Mouse (Mus musculus): ENCODE results near the gene Bad. TPM values are rescaled to one million over a fixed set of nuclear protein-coding genes. Genes with fewer than 3 reads are reported as not detected.

The Bad gene
- 119 and 145 TPM in 2 replicates for polyA plus RNA-seq (2012; rRNA removed)

GRCm38 (mm10) chr19:6941372-6942248 lies at the start of gene Bad:
TSS of gene Bad (plus strand) at chr19:6941861.

DNA sequence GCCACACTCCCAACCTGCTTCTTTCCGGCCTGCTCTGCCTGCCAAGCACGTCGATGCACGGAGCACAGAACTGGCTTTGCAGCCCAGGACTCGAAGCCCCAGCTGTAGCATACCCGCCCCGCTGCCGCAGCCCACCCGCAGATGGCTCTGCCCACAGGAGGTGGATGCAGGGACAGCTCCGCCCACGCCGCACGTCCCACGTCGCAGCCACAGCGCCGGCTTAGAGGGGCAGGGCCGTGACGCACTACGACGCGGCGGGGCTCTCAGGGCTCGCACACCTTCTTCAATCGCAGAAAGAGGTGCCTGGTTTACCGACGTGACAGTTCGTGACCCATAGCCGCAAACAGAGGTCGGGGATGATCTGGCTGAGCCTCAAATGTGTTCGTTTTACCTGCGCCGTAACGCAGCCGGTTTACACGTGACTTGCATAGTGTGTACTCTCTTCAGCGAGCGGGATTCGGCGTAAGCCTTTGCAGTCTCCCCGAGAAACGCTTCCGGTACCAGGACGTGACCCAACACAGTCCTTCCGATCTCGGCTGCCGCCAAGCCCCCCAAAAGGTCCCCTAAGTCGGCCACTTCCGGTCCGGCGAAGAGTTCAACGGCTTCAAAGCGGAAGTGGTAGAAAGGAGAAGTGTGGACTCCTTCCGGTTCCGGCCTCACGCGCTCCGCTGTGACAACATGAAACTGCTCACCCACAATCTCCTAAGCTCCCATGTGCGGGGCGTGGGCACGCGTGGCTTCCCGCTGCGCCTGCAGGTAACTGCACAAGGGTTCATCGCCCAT lies 32.0 kb upstream of the Bad start, which contains the start of the genes Trmt112 and Prdx5:
Gene Trmt112 (plus strand): TSS at position 192 of the 783 bp plus-strand sequence.
Gene Prdx5 (minus strand): TSS at position 600 of the 783 bp plus-strand sequence.

GRCm38 (mm10) chr19:6921647-6922567 lies 19.8 kb upstream of the Bad start, which contains the start of gene Esrra:
TSS of gene Esrra (minus strand) at chr19:6921813.

GRCm38 (mm10) chr19:6925307-6925573 lies 16.4 kb upstream of the Bad start, which contains the start of gene Catsperz:
TSS of gene Catsperz (minus strand) at chr19:6925380.

GRCm38 (mm10) chr19:6934195-6934977 lies 7.3 kb upstream of the Bad start, which contains the start of gene Kcnk4:
TSS of gene Kcnk4 (minus strand) at chr19:6934515.

DNA sequence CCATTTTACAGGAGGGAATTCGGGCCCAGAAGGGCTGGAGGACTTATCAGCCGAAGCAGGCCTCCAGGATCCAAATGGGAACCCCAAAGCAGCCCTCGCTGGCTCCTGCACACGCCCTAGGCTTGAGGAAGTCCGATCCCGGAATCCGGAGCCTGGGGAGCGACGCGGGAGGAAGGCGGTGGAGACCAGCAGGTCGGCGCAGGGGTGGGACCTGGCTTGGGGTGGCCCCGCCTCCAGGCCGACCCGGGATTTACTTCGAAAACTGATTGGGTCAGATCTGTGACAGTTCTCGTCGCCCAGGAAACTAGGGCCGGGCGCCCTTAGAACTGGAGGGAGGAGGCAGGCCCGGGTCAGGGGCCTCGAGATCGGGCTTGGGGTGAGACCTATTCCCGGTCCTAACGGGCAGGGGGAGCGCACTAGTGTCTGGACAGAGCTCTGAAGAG lies 609 bp downstream of the Bad start, which contains the start of gene Gpr137:
Gene Gpr137 (minus strand): TSS at position 232 of the 443 bp plus-strand sequence.

DNA sequence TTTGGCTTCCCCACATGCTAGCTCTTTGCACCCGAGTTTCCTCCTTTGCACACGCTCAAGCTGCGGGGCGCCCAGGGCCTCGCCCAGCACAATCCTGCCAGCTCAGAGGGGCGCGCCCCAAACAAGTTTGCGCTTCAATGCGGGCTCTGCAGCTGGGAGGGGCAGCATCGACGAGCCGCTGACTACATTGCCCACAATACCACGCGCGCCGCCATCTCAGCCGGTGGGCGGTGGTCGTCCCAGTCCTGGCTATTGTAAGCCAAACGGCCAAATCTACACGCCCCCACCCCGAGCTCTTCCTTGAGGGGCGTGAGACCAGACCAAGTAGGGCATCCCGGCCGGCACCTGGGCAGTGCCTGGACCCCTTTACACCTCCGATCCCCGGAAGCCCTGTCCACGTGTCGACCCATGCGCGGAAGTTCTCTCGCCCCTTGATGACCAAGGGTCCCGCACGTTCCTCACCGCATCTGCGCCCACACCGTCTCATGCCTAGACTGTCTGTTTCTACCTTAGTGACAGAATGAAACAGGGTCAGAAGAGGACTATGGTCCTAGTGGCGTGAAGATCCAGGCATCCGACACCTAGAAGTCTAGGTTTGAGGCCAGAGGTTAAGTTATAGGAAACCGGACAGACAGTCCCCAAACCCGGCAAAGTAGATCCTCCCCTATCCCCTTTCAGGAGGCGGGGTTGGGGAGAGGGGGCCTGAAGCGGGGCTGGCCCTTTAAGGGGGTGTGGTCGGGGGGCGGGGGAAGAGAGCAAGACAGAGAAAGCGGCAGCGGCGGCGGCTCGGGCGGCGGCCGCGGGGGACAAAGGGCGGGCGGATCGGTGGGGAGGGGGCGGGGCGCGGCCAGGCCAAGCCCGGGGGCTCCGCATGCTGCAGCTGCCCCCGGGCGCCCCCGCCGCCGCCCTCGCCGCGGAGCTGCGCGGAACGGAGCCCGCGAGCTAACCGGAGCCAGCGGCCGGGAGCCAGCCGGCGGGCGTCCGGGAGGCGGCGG lies 32.8 kb downstream of the Bad start, which contains the start of gene Ppp1r14b:
Gene Ppp1r14b (plus strand): TSS at position 758 of the 995 bp plus-strand sequence.

GRCm38 (mm10) chr19:6975537-6976521 lies 34.2 kb downstream of the Bad start, which contains the start of gene Plcb3:
TSS of gene Plcb3 (minus strand) at chr19:6976470.

GRCm38 (mm10) chr19:6980381-6981093 lies 38.9 kb downstream of the Bad start, which contains the start of gene Fkbp2:
TSS of gene Fkbp2 (minus strand) at chr19:6980501.

DNA sequence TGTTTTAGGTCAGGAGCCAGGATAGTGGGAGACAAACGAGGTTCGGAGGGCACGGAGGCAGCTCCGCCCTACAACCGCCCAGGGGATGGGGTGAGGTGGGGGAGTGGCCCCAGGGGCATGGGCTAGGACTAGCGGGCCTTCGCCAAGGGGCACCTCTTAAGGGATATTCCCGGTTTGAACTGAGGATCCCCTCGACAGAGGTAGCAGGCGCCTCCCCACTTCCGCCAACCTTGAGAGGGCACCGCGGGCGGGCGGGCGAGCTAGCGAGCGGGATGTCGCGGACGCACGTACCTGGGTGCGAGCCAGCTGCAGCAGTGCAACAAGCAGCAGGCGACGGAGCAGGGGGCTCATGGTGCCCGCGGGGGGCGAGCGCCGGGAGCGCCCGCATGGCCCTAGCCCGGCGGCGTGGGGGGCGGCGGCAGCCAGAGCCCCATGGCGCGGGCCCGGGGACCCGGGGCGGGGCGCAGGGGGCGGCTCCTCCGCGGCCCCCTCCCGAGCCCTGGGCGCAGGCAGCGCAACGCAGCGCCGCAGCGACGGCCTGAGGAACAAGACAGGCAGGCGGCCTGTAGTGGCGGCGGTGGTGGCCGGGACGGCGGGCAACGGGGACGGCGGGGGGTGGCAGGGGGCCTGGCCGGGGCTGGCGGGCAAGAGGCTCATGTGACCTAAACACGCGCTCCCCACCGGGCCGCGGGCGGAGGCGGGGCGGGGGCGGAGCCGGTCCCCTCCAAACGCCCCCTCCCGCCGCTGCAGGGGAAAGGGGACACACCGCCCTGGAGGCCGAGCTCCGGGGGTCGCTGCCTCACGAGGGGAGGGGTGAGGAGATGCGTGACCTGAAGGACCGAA lies 45.6 kb downstream of the Bad start, which contains the start of gene Vegfb:
Gene Vegfb (minus strand): TSS at position 591 of the 843 bp plus-strand sequence.

DNA sequence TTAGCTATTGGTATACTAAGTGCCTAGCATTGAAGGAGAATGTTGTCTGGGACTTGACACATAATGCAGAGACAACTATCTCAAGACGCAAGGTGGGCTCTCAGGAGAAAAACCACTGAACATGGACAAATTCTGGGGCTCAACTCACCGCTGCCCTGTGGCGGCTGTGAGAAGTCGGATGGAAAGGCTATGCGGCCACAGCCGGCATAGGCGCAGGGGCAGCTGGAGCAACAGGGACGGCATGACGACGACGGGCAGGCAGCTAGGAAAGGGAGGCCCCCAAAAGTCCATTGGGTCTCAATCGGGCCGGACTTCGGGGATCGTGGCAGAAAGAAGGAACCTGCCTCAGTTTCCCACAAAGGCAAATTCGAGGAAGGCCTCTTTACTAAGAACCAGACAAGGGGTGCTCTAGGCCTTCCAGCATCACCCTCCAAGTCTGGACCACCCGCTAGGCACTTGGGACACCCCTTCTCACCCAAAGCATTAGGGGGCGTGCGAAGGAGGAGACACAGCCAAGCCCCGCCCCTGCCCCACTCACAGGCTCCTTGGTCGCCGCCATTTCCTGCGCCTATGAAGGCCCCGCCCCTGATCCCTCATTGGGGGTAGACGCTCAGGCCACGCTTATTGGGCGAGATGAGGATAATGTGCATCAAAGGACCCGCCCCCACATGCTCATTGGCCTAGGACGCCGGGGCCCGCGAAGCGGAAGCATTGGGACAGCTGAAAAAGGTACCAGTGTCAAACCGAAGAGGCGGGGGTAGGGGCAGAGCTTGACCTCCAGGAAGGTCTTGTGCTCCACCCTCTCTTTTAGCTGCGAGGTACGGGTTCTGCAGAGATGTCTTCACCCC lies 50.6 kb downstream of the Bad start, which contains the start of gene Dnajc4:
Gene Dnajc4 (minus strand): TSS at position 562 of the 848 bp plus-strand sequence.

DNA sequence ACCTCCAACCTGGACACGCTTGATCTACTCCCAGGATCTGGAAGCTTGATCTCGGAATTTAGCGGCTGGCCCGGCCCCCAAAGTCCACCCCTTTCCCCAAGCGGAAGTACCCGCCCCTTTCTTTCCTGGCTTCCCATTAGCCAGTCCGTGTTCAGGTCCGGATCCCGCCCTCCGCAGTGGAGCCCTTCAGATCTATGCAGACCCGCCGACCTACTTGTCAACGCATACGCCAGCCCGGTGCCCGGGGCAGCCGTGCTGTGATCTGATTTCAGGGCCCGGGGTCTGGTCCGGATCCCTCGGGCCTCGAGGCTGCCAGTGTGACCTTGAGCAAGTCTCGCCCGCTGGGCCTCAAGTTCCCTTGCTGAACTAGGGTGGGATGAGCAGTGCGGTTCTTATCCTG lies 54.3 kb downstream of the Bad start, which contains the start of the genes Nudt22 and Trpt1:
Gene Nudt22 (minus strand): TSS at position 112 of the 400 bp plus-strand sequence.
Gene Trpt1 (plus strand): TSS at position 126 of the 400 bp plus-strand sequence.

